Mouse (Mus musculus) macrophage (primary cell): ENCODE measurements around the gene Fkbp5. TPM values are rescaled to one million over a fixed set of nuclear protein-coding genes. Genes with fewer than 3 reads are reported as not detected.
"Not testable (repeated sequence)": the region's sequence is repeated elsewhere in the genome, so short reads cannot be mapped to it uniquely, and the experiment has no call there.

Experiments
- H3K27ac ChIP-seq: fragments of 350-480 bp; formaldehyde crosslinking; 2 replicates; pipeline ENCODE4 v1.9.0; 2021
- H3K36me3 ChIP-seq: fragments of 350-480 bp; formaldehyde crosslinking; 2 replicates; pipeline ENCODE4 v1.9.0; 2021; ENCODE audit errors: inconsistent target
- H3K4me3 ChIP-seq: fragments of 350-480 bp; formaldehyde crosslinking; 2 replicates; pipeline ENCODE4 v1.9.0; 2021; ENCODE audit errors: inconsistent target
- H3K79me2 ChIP-seq: fragments of 350-480 bp; formaldehyde crosslinking; 2 replicates; pipeline ENCODE4 v1.9.0; 2021; ENCODE audit errors: inconsistent target
- WGBS: methylation state at CpG from one replicate; pipeline ENCODE4 v1.1.7; 2026; ENCODE audit warnings: inconsistent platforms; ENCODE audit not compliant: missing documents; 5-methylcytosine and 5-hydroxymethylcytosine counted together
- polyA plus RNA-seq: library from polyadenylated mRNA; stranded (reverse); fragments of 250-400 nt; gene quantifications from 3 replicates; pipeline ENCODE4 v1.2.4, GENCODE M21; 2018; ENCODE audit warnings: inconsistent platforms

Fkbp5 gene
- polyA plus RNA-seq, 1 experiment from 2014 or later: 5.8 TPM

DNA sequence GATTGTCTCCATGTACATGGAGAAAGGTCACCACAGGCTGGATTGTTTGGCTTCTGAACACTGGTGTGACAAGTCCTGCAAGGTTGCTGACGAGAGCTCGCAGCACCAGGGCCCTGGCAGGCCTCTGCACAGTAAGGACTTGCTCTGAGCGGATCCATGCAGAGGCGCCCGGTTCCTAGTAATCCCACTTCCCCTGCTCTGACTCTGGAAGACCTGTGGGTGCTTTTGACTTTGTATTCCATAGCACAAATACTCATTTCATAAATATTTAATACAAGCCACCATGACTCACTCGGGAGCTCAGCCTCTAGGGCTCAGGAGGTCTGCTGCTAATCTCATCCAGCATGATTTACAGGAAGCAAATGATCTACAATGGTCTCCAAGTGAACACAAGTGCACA lies 97.7 kb downstream of the Fkbp5 start:
- H3K4me3 ChIP-seq: no peak overlapping the region
- H3K36me3 ChIP-seq: no peaks in the 10 kb centered on the region
- H3K79me2 ChIP-seq: no peaks in the 10 kb centered on the region
- 71% methylated on average over 6 of the region's 6 CpGs for WGBS
- peak overlapping the region; percentile 58 for H3K27ac ChIP-seq

DNA sequence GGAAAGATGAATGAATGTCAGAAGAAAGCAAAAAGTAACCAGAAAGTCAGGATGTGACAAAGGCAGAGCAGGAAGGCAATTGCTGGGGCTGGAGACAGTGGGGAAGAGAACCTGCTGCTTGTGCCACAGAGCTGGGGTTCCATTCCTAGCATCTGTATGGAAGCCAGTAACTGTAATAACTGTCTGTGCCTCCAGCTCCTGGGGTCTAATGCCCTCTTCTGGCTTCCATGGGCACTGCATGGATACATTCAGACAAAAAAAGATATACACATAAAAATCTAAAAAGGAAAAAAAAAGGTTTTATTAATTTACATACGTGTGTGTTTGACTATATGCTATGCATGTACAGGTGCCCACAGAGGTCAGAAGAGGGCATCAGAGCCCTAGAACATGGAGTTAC lies 98.4 kb downstream of the Fkbp5 start:
- Histone ChIP-seq H3K79me2 (no peaks in the 10 kb centered on the region), H3K36me3 (no peaks in the 10 kb centered on the region), H3K4me3 (no peak overlapping the region), H3K27ac (no peak overlapping the region)
- 100% methylated on average over 1 of the region's 1 CpGs for WGBS

DNA sequence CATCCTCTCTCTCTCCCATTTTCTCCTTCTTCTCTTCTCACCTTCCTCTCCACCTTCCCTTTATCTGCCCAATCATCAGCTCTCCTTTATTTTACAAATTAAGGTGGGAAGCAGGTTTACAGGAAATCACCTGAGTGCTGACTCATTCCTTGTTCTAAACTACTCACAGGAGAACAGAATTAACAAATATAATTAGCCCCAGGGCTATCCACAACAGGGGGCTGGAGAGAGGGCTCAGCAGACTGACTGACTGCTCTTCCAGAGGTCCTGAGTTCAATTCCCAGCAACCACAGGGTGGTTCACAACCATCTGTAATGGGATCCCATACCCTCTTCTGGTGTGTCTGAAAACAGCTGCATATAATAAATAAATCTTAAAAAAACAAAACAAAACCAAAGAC lies 98.8 kb downstream of the Fkbp5 start:
- not testable (repeated sequence) for H3K4me3 ChIP-seq, H3K79me2 ChIP-seq, H3K36me3 ChIP-seq, H3K27ac ChIP-seq

DNA sequence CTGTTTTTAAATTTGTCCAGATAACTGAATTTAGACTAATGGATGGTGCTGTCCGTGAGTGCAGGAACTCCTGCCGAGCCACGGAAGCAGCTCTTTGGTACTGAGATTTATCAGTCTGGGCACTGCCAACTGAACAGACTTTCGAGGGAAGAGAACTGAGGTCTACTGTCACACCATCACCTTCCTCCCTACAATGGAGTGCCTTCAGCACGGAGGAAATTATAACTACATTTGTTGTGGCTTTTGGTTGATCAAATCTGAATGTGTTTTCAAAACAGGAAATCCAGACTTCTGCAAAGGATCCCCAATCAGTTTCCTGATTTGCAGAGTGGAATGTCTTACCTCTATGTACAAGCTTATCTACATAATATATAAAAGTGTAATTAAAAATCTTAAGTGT lies 99.6 kb downstream of the Fkbp5 start:
- WGBS: 49% methylated on average over 5 of the region's 5 CpGs
- Histone ChIP-seq H3K36me3 (no peaks in the 10 kb centered on the region), H3K27ac (no peak overlapping the region), H3K4me3 (no peak overlapping the region), H3K79me2 (no peaks in the 10 kb centered on the region)

DNA sequence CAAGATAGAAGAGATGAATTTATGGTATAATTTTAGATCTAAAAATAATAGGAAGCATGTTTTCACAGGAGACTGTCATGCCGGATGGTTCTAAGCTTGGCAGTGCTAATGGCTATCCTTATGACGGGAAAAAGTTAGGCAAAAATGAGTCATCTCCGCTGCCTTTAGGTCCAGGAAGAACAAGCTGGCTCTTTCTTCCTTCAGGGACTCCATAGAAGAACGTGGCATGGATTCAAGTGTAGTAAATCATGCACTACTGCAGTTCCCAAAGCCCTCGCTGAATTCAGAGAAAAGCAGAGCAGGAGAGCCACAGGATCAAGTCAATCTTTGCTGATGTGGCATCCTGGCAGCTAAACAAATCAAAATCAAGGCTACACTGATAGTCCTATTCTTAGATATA lies 102.1 kb downstream of the Fkbp5 start:
- WGBS: 95% methylated on average over 5 of the region's 5 CpGs
- no peak overlapping the region for H3K27ac ChIP-seq
- H3K36me3 ChIP-seq: no peaks in the 10 kb centered on the region
- no peak overlapping the region for H3K4me3 ChIP-seq
- no peaks in the 10 kb centered on the region for H3K79me2 ChIP-seq

DNA sequence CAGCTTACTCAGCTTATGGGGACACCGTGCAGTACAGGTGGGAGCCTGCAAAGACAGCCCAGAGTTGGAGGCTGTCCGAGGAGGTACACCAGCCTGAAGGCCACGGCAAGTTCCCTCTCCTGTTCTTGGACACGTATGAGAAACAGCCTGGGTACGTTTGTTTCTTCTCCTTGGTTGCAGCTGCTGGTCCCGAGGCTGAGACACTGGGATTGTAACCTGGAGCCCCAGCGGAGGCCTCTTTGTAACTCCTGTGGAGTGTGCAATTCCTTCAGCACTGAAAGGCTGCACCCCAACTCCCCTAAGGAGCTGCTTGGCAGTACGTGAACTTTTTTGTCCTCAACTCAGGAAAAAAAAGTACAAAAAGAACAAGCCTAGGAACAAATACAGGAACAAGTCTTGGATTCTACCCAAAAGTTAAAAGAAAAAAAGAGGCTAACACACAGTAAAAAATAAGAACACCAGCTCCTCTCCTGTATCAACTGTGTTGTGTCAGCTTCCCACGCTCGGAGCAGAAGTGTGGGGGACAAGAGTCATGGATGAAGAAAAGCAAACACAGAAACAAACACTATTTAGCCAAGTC lies 105.9 kb downstream of the Fkbp5 start:
- H3K4me3 ChIP-seq: no peak overlapping the region
- no peak overlapping the region for H3K27ac ChIP-seq
- 97% methylated on average over 10 of the region's 10 CpGs for WGBS
- H3K79me2 ChIP-seq: no peaks in the 10 kb centered on the region
- H3K36me3 ChIP-seq: no peaks in the 10 kb centered on the region

DNA sequence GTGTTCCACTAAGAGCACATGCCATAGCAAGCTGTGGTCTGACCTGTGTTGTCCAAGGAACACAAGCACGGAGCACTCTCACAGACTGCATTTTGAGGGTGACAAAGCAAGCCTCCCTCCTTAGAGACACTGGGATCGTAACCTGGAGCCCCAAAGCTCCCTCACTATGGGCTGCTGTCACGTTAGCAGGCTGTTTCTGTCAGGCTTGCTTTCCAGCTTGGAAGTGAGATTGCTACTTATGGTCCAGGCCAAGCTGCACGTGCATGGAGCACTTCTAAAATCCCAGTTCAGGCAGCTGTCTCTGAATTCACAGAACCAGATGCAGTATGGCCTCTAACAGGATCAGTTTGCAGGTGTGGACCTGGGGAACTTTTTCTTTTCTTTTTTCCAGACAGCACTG lies 106.6 kb downstream of the Fkbp5 start:
- WGBS: 92% methylated on average over 4 of the region's 4 CpGs

DNA sequence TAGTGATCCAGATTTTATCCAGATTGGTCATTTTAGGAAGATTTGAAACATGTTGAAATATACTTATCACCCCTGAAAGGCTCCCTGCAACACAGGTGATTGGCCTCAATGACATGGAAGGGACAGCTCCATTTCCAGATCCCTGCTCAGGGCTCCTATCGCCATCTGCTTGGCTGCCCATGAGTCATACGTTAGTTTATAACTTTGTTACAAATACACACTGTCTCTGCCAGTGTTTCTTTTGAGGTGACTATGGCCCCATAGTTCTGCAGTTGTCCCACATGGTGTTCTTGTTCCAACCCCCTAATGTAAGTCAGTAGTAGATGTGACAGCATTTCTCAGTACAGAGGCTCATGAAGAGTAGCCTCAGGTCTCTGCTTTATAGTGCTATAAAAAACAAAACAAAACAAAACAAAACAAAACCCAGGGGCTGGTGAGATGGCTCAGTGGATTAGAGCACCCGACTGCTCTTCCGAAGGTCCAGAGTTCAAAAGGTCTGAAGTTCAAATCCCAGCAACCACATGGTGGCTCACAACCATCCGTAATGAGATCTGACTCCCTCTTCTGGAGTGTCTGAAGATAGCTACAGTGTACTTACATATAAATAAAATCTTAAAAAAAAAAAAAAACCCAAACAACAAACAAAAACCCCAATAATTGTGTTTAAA lies 108.9 kb downstream of the Fkbp5 start:
- no peak overlapping the region for H3K4me3 ChIP-seq
- peak overlapping the region; percentile 33 for H3K27ac ChIP-seq
- 86% methylated on average over 5 of the region's 5 CpGs for WGBS
- H3K36me3 ChIP-seq: no peaks in the 10 kb centered on the region
- no peaks in the 10 kb centered on the region for H3K79me2 ChIP-seq

More for the DNA sequence above, 106.6 kb downstream of the Fkbp5 start:
- Histone ChIP-seq H3K36me3 (no peaks in the 10 kb centered on the region), H3K79me2 (no peaks in the 10 kb centered on the region), H3K4me3 (no peak overlapping the region), H3K27ac (no peak overlapping the region)

DNA sequence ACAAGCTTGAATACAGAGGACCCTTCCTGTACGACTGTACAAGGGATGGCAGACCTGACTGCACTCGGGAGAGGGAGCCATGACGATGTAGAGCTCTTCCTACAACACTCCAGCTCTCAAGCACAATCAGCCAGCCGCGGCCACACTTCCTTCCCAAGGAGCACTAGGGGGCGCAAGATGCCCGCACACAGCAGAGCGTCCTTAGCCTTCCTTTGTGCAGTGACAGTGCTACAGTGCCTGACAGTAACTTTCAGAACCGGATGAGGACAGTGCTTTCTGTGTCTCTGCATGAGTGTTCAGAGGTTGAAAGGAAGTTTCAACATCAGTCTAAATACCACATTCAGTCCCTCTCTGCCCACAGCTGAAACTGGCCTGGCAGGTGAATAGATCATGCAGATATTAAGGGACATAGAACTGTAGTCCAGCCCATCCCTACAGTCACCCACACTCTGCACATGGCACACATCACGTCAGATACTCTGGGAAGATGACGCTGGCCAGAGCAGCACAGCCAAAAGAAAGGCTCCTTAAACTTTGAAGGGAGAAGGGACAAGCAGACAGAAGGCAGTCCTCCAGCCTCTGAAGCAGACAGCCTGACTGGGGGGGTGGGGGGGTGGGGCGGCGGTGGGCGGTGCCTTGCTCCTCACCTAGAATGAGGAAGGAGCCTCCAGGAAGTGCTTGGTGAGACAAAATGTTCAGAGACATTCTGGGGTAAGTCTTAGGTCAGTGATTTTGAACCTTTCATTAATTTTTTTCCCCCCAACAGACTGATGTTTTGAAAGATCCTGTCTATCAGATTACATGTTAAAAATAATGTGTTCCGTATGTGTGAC lies 109.7 kb downstream of the Fkbp5 start:
- H3K4me3 ChIP-seq: no peak overlapping the region
- no peaks in the 10 kb centered on the region for H3K36me3 ChIP-seq
- 6% methylated on average over 15 of the region's 15 CpGs for WGBS

DNA sequence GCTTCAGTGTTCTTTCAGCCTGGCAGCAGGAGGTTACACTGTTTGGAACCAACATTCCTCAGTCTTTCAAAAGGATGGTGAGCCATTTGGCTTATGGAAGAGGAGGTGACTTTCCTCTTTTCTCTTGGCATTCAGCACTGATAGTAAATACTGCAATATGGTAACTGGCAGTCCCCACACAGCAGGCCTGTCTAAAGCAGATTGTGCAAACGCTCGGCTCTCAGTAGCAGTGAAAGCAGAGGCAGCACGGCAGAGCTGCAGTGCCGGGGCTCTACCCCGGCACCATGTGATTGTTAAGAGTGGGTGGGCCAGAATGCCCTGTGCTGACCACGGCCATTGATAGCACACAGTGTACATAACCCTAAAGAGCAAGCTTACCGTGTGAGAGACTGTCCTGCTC lies 110.9 kb downstream of the Fkbp5 start:
- 94% methylated on average over 7 of the region's 7 CpGs for WGBS
- Histone ChIP-seq H3K79me2 (no peaks in the 10 kb centered on the region), H3K27ac (no peak overlapping the region), H3K36me3 (no peaks in the 10 kb centered on the region), H3K4me3 (no peak overlapping the region)

More for the DNA sequence above, 109.7 kb downstream of the Fkbp5 start:
- no peaks in the 10 kb centered on the region for H3K79me2 ChIP-seq
- H3K27ac ChIP-seq: peak overlapping the region; percentile 33

DNA sequence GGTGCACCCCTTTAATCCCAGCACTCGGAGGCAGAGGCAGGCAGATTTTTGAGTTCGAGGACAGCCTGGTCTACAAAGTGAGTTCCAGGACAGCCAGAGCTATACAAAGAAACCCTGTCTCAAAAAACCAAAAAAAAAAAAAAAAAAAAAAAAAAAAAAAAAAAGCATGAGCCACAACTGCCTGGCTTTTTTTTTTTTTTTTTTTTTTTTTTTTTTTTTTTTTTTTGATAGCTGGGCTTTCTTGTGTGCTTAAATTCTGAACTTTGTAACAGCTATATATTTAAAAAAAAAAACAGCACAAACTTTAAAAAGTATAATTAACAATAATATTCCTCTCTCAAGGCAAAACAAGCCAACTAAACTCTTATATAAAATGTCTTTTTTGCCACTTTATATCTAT lies 112.6 kb downstream of the Fkbp5 start:
- WGBS: 100% methylated on average over 1 of the region's 2 CpGs
- not testable (repeated sequence) for H3K36me3 ChIP-seq, H3K27ac ChIP-seq, H3K79me2 ChIP-seq, H3K4me3 ChIP-seq

DNA sequence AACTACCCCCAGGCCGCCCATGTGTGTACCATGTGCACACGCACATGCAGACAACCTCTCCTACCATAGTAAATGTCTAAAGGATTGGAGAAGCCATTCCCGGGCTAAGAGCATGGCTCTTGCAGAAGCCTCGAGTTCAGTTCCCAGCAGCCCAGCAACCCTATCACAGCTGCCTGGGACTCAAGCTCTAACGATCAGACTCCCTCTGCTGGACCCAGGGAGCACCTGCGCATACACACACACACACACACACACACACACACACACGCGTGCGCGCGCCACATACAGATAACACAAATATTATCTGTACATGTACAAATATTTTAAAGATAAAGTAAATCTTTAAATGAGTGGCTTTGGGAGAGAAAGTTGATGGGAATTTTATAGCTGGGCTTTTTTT lies 113.0 kb downstream of the Fkbp5 start:
- no peaks in the 10 kb centered on the region for H3K36me3 ChIP-seq
- WGBS: 97% methylated on average over 6 of the region's 11 CpGs
- no peaks in the 10 kb centered on the region for H3K79me2 ChIP-seq
- no peak overlapping the region for H3K27ac ChIP-seq
- no peak overlapping the region for H3K4me3 ChIP-seq

DNA sequence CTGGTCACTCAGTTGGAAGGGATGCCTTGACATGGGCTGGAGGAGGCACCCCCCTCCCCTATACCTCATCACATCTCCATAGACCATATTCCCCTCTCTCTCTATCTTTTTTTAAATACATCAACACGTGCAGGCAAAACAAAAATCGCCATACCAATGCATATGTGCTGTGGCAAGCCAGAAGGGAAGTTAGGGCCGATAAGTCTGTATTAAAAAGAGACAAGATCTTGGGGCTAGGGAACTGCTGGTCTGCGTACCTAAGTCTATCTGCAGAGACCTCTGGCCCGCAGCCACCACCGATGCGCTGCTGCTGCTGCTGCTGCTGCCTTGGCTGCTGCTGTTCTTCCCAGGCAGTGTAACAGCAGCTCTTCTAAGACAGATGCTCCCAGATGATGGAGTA lies 122.3 kb downstream of the Fkbp5 start:
- 81% methylated on average over 7 of the region's 7 CpGs for WGBS
- no peaks in the 10 kb centered on the region for H3K36me3 ChIP-seq
- no peaks in the 10 kb centered on the region for H3K79me2 ChIP-seq

DNA sequence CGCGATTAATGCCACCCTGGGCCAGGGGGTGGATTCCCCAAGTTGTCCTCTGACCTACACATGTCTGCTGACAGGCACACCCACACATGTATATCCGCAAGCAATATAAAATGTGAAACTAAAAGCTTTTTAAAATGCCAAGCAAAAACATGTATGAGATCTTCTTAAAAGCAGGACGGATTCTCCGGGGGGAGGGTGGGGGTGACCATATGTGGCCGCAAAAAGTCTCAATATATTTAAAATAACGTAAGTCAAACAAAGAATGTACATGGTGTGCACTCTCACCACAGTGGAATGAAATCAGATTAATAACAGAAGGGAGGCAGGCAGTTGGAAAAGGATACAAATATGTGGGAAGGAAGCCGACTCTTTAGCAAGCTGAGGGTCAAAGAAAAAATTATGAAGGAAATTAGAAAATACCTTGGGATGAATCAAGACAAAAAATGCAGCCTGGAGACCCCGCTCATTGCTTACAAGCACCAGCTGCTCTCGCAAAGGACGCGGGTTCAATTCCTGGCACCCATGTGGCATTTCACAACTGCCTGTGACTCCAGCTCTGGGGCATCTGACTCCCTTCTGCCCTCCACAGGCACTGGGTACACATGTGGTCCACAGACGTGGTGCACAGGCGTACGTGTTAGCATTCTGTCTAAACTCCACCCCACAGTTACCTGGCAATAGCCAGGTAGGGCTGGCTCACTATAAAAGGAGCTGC lies 123.1 kb downstream of the Fkbp5 start:
- Histone ChIP-seq H3K79me2 (no peaks in the 10 kb centered on the region), H3K27ac (no peak overlapping the region), H3K4me3 (no peak overlapping the region), H3K36me3 (no peaks in the 10 kb centered on the region)
- WGBS: 93% methylated on average over 15 of the region's 15 CpGs

More for the DNA sequence above, 122.3 kb downstream of the Fkbp5 start:
- Histone ChIP-seq H3K4me3 (no peak overlapping the region), H3K27ac (no peak overlapping the region)
